Mouse (Mus musculus) regulatory T cell (primary cell): Measurements from ENCODE around the gene Ube2u.

Experiments
- in situ Hi-C: fragments of 300-600 bp; cut with MboI, MseI; formaldehyde crosslinking; loops from one replicate; pipeline ENCODE4 v1.15.1; 2025; ENCODE audit warnings: high pct_unique_total_duplicates

Ube2u gene

DNA sequence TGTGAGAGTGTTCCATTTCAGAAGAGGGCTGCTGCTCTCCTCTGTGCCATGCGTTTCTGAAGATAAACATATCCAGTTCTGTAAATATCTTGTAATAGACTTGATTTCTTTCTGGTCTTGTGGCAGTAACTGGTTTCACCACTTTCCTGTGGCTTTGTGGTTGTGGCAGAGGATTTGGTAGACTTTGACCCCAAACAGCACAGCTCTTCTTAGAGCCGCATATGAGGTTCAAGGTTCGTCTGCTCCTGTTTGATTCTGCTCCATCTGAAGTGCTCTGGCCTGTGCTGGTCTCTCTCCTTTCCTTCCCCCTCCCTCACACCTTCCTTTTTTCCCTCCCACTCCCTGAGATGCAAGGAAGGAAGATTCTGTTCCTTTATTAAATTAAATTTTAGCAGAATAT is 60.8 kb downstream of the Ube2u start:
- in situ Hi-C loops: loop anchor here (25.0 kb wide), 1 partner anchor 502 kb away; no protein-coding TSS in a partner anchor

DNA sequence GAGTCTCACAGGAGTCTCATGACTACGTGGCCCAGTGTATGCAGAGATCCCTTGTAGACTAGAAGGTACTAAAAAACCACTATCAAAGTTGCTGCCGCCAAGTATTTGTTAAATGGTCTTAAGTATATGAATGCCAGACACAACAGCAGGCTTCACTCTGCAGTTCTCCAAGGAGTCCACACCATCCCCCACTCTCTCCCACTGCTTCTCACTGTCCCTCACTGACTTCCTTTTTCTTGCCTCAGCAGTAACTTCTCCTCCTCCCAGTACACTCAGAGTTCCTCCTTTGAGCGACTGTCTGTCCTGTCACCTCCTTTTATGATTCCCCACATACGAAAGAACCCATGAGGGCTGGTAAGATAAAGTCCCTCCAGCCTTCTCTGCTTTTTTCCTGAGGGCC is 69.3 kb downstream of the Ube2u start:
- in situ Hi-C loops: loop anchor here (25.0 kb wide), 1 partner anchor 511 kb away; no protein-coding TSS in a partner anchor

- in situ Hi-C loops: no loop called here
These were observed 74.6 kb downstream of the Ube2u start for GRCm38 (mm10) chr4:100553296-100553695.

GRCm38 (mm10) chr4:100588236-100589206 is 109.9 kb downstream of the Ube2u start:
- in situ Hi-C loops: no loop called here

- in situ Hi-C loops: no loop called here
These were observed 117.1 kb downstream of the Ube2u start for GRCm38 (mm10) chr4:100595771-100596170.

- in situ Hi-C loops: no loop called here
These were observed 118.0 kb downstream of the Ube2u start for GRCm38 (mm10) chr4:100596630-100597029.

DNA sequence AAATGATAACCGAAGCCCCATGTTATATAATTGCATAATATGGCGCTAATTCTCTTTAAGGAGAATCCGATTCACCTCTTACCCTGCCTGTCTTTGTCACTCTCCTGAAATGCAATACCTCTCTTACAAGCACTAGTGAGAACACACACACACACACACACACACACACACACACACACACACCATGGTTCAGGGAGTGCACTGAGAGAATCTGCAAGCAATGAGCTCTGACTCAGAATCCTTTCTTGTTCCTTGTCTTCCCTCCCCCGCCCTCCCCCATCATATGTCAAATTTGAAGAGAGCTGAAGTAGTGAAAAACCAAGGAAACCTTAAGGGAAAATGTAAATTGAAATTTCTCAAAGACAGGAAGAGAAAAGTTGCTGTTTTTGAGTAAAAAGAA is 118.4 kb downstream of the Ube2u start:
- in situ Hi-C loops: no loop called here
